Mouse (Mus musculus) lung, postnatal 0 days (tissue): ENCODE results near the gene Abhd14b. TPM values are rescaled to one million over a fixed set of nuclear protein-coding genes. Genes with fewer than 3 reads are reported as not detected.

Source experiments
- ATAC-seq: fragments of 200-750 bp; cut with Nextera tagmentation; 2 replicates; pipeline ENCODE4 v1.8.0; 2017; ENCODE audit warnings: moderate library complexity
- DNase-seq: peaks from one replicate; pipeline ENCODE4 v3.0.0-alpha.2; 2016; ENCODE audit warnings: low spot score
- H3K27ac ChIP-seq: fragments of 300-500 bp; sonication (generic); 2 replicates; pipeline ENCODE4 v1.5.1; 2014; ENCODE audit warnings: antibody characterized with exemption, mild to moderate bottlenecking, low read length, mixed read lengths
- H3K27me3 ChIP-seq: fragments of 300-500 bp; sonication (generic); replicated peaks from 2 replicates; pipeline ENCODE4 v1.6.1; 2014; ENCODE audit warnings: low read length, mixed read lengths; ENCODE audit not compliant: insufficient read depth
- H3K36me3 ChIP-seq: fragments of 300-500 bp; sonication (generic); 2 replicates; pipeline ENCODE4 v1.6.1; 2014; ENCODE audit warnings: low read length, mixed read lengths; ENCODE audit not compliant: insufficient read depth
- H3K4me1 ChIP-seq: fragments of 300-500 bp; sonication (generic); 2 replicates; pipeline ENCODE4 v1.6.1; 2014; ENCODE audit warnings: antibody characterized with exemption, low read depth, low read length, mixed read lengths; ENCODE audit not compliant: insufficient read depth
- H3K4me2 ChIP-seq: fragments of 300-500 bp; sonication (generic); replicated peaks from 2 replicates; pipeline ENCODE4 v1.6.1; 2014; ENCODE audit warnings: low read depth, mild to moderate bottlenecking, low read length, moderate library complexity, mixed read lengths
- H3K4me3 ChIP-seq: fragments of 300-500 bp; sonication (generic); 2 replicates; pipeline ENCODE4 v1.5.1; 2014; ENCODE audit warnings: low read depth, low read length
- H3K9ac ChIP-seq: fragments of 300-500 bp; sonication (generic); replicated peaks from 2 replicates; pipeline ENCODE4 v1.6.1; 2014; ENCODE audit warnings: low read depth, mild to moderate bottlenecking
- H3K9me3 ChIP-seq: fragments of 300-500 bp; sonication (generic); 2 replicates; pipeline ENCODE4 v1.6.1; 2016; ENCODE audit warnings: low read length, mixed read lengths
- CTCF ChIP-seq: IDR thresholded peaks from 2 replicates; pipeline ENCODE4 v1.5.1; 2016; ENCODE audit warnings: antibody characterized with exemption, mild to moderate bottlenecking
- EP300 ChIP-seq: IDR thresholded peaks from 2 replicates; pipeline ENCODE4 v1.6.1; 2016; ENCODE audit warnings: antibody characterized with exemption, mild to moderate bottlenecking, control low read depth
- whole genome bisulfite sequencing: fragments of 180-500 bp; shearing (Covaris S2); extraction: QIAGEN DNeasy Blood & Tissue Kit; methylation state at CpG from one replicate; pipeline ENCODE4 v1.1.7; 2014; 5-methylcytosine and 5-hydroxymethylcytosine counted together
- polyA plus RNA-seq: library from polyadenylated mRNA; unstranded; fragments of >200 nt; fragmentation: Nextera tagmentation; extraction: Ambion mirVana; gene quantifications from 2 replicates; pipeline ENCODE4 v1.2.1, GENCODE M21; 2015

Abhd14b gene
- polyA plus RNA-seq, 1 experiment from 2014 or later = 31.1 TPM

GRCm38 (mm10) chr9:106461026-106461415 lies 13.8 kb downstream of the Abhd14b start:
- Histone ChIP-seq H3K9me3 (no peaks in the 10 kb centered on the region), H3K27me3 (0 out of 2 replicates have a peak, but pooled peaks cover 5% of the 10 kb centered on the region), H3K4me1 (peaks cover 4% of the 10 kb centered on the region), H3K27ac (no peak overlapping the region), H3K36me3 (peaks cover 9% of the 10 kb centered on the region), H3K4me2 (no peak overlapping the region), H3K9ac (no peak overlapping the region), H3K4me3 (no peak overlapping the region)
- 83% methylated on average over 9 of the region's 9 CpGs for WGBS
- ATAC-seq = no peak
- no peak for TF ChIP-seq CTCF
- TF ChIP-seq EP300 = no peak
- DNase-seq = no peak

- Histone ChIP-seq H3K4me3 (no peak overlapping the region), H3K9me3 (no peaks in the 10 kb centered on the region), H3K27ac (no peak overlapping the region), H3K9ac (no peak overlapping the region), H3K4me2 (no peak overlapping the region), H3K36me3 (peaks cover 9% of the 10 kb centered on the region), H3K27me3 (0 out of 2 replicates have a peak, but pooled peaks cover 5% of the 10 kb centered on the region), H3K4me1 (peaks cover 4% of the 10 kb centered on the region)
- TF ChIP-seq CTCF (no peak), EP300 (no peak)
- DNase-seq = no peak
- WGBS = 85% methylated on average over 16 of the region's 16 CpGs
- ATAC-seq = no peak
These were observed 14.6 kb downstream of the Abhd14b start for GRCm38 (mm10) chr9:106461641-106462429.

GRCm38 (mm10) chr9:106462430-106462800 lies 15.2 kb downstream of the Abhd14b start:
- Histone ChIP-seq H3K4me3 (no peak overlapping the region), H3K27me3 (0 out of 2 replicates have a peak, but pooled peaks cover 5% of the 10 kb centered on the region), H3K36me3 (peaks cover 9% of the 10 kb centered on the region), H3K9ac (no peak overlapping the region), H3K4me2 (no peak overlapping the region), H3K9me3 (no peaks in the 10 kb centered on the region), H3K4me1 (peaks cover 4% of the 10 kb centered on the region), H3K27ac (no peak overlapping the region)
- TF ChIP-seq EP300 = no peak
- no peak for TF ChIP-seq CTCF
- 91% methylated on average over 12 of the region's 12 CpGs for WGBS
- no peak for ATAC-seq
- no peak for DNase-seq

GRCm38 (mm10) chr9:106463122-106464063 lies 16.1 kb downstream of the Abhd14b start:
- Histone ChIP-seq H3K36me3 (peaks cover 9% of the 10 kb centered on the region), H3K9me3 (no peaks in the 10 kb centered on the region)
- no peak for TF ChIP-seq CTCF
- TF ChIP-seq EP300 = no peak

GRCm38 (mm10) chr9:106464751-106465541 lies 17.7 kb downstream of the Abhd14b start:
- WGBS = 2% methylated on average over 81 of the region's 99 CpGs
- Histone ChIP-seq H3K4me1 (peaks cover 4% of the 10 kb centered on the region), H3K27me3 (0 out of 2 replicates have a peak, but pooled peaks cover 5% of the 10 kb centered on the region), H3K4me2 (peak overlapping the region; percentile 95), H3K27ac (no peak overlapping the region), H3K9me3 (no peaks in the 10 kb centered on the region), H3K9ac (peak overlapping the region; percentile 34; the same call in 1 of the 2 replicates), H3K36me3 (peaks cover 9% of the 10 kb centered on the region), H3K4me3 (peak overlapping the region; percentile 49)
- ATAC-seq (peak; percentile 67), DNase-seq (peak; percentile 23)
- no peak for TF ChIP-seq EP300
- TF ChIP-seq CTCF = no peak

More at GRCm38 (mm10) chr9:106463122-106464063, 16.1 kb downstream of the Abhd14b start:
- Histone ChIP-seq H3K27ac (no peak overlapping the region), H3K4me1 (peaks cover 4% of the 10 kb centered on the region), H3K4me3 (no peak overlapping the region), H3K9ac (no peak overlapping the region), H3K27me3 (0 out of 2 replicates have a peak, but pooled peaks cover 5% of the 10 kb centered on the region), H3K4me2 (no peak overlapping the region)
- WGBS = 85% methylated on average over 21 of the region's 21 CpGs
- ATAC-seq (no peak), DNase-seq (no peak)
